Mouse (Mus musculus) forebrain, embryonic 11.5 days (tissue): ENCODE measurements at regions not wholly inside any gene's neighbourhood (a gene's known extent, or its start where the extent isn't known, plus 50 kb on each side); places are given as distances from the start of the nearest gene placed in this dataset.

Experiments
- ATAC-seq: fragments of 200-750 bp; cut with Nextera tagmentation; replicated peaks from 2 replicates; pipeline ENCODE4 v1.8.0; 2017; ENCODE audit warnings: moderate TSS enrichment; ENCODE audit not compliant: low FRiP score
- DNase-seq: peaks from one replicate; pipeline ENCODE4 v3.0.0-alpha.2; 2017; ENCODE audit warnings: low spot score
- H3K27ac ChIP-seq: fragments of 300-500 bp; sonication (generic); 2 replicates; pipeline ENCODE4 v1.5.1; 2014; ENCODE audit warnings: low read depth, low read length
- H3K27me3 ChIP-seq: fragments of 300-500 bp; sonication (generic); 2 replicates; pipeline ENCODE4 v1.6.1; 2014; ENCODE audit warnings: mild to moderate bottlenecking, low read length, mixed read lengths; ENCODE audit not compliant: control insufficient read depth, insufficient read depth
- H3K36me3 ChIP-seq: fragments of 300-500 bp; sonication (generic); 2 replicates; pipeline ENCODE4 v1.6.1; 2014; ENCODE audit warnings: mild to moderate bottlenecking, low read length, moderate library complexity, mixed read lengths; ENCODE audit not compliant: control insufficient read depth, insufficient read depth
- H3K4me1 ChIP-seq: fragments of 300-500 bp; sonication (generic); replicated peaks from 2 replicates; pipeline ENCODE4 v1.6.1; 2014; ENCODE audit warnings: low read length, mixed read lengths; ENCODE audit not compliant: control insufficient read depth, insufficient read depth
- H3K4me2 ChIP-seq: fragments of 300-500 bp; sonication (generic); 2 replicates; pipeline ENCODE4 v1.6.1; 2014; ENCODE audit warnings: low read depth, mild to moderate bottlenecking, low read length, moderate library complexity, mixed read lengths; ENCODE audit not compliant: severe bottlenecking
- H3K4me3 ChIP-seq: fragments of 300-500 bp; sonication (generic); 2 replicates; pipeline ENCODE4 v1.5.1; 2014; ENCODE audit warnings: low read depth, low read length
- H3K9ac ChIP-seq: fragments of 300-500 bp; sonication (generic); 2 replicates; pipeline ENCODE4 v1.6.1; 2014; ENCODE audit warnings: low read length
- H3K9me3 ChIP-seq: fragments of 300-500 bp; sonication (generic); 2 replicates; pipeline ENCODE4 v1.6.1; 2016; ENCODE audit warnings: low read length, mixed read lengths; ENCODE audit not compliant: control insufficient read depth
- WGBS: fragments of 180-500 bp; shearing (Covaris S2); extraction: QIAGEN DNeasy Blood & Tissue Kit; methylation state at CpG from one replicate; pipeline ENCODE4 v1.1.7; 2014; 5-methylcytosine and 5-hydroxymethylcytosine counted together

- H3K27ac ChIP-seq: no peak overlapping the region
- H3K4me3 ChIP-seq: no peak overlapping the region
- no peak overlapping the region for H3K9ac ChIP-seq
- H3K36me3 ChIP-seq: no peaks in the 10 kb centered on the region
- no peaks in the 10 kb centered on the region for H3K27me3 ChIP-seq
- 93% methylated on average over 1 of the region's 1 CpGs for WGBS
- no peak for ATAC-seq
- DNase-seq: no peak
- no peak overlapping the region for H3K4me2 ChIP-seq
- no peaks in the 10 kb centered on the region for H3K9me3 ChIP-seq
- H3K4me1 ChIP-seq: no peaks in the 10 kb centered on the region
Measured at GRCm38 (mm10) chr2:109487591-109487990, 186.9 kb upstream of the Bdnf start.

GRCm38 (mm10) chr2:109502186-109502585 lies 172.3 kb upstream of the Bdnf start:
- no peaks in the 10 kb centered on the region for H3K4me1 ChIP-seq
- no peak for DNase-seq
- no peak for ATAC-seq
- H3K27ac ChIP-seq: no peak overlapping the region
- H3K4me3 ChIP-seq: no peak overlapping the region
- no peak overlapping the region for H3K4me2 ChIP-seq
- no peak overlapping the region for H3K9ac ChIP-seq
- 77% methylated on average over 5 of the region's 5 CpGs for WGBS
- H3K27me3 ChIP-seq: no peaks in the 10 kb centered on the region
- H3K36me3 ChIP-seq: no peaks in the 10 kb centered on the region
- no peaks in the 10 kb centered on the region for H3K9me3 ChIP-seq

GRCm38 (mm10) chr2:109504906-109505305 lies 169.6 kb upstream of the Bdnf start:
- Histone ChIP-seq H3K4me1 (no peaks in the 10 kb centered on the region), H3K4me2 (no peak overlapping the region), H3K27ac (no peak overlapping the region), H3K27me3 (no peaks in the 10 kb centered on the region), H3K36me3 (no peaks in the 10 kb centered on the region), H3K9me3 (no peaks in the 10 kb centered on the region), H3K4me3 (no peak overlapping the region), H3K9ac (no peak overlapping the region)
- no peak for DNase-seq
- WGBS: 72% methylated on average over 6 of the region's 6 CpGs
- ATAC-seq: no peak

GRCm38 (mm10) chr2:109510070-109510979 lies 164.2 kb upstream of the Bdnf start:
- ATAC-seq (no peak), DNase-seq (no peak)
- H3K36me3 ChIP-seq: no peaks in the 10 kb centered on the region
- 74% methylated on average over 8 of the region's 8 CpGs for WGBS
- no peak overlapping the region for H3K4me2 ChIP-seq
- no peak overlapping the region for H3K9ac ChIP-seq
- H3K9me3 ChIP-seq: no peaks in the 10 kb centered on the region
- H3K4me3 ChIP-seq: no peak overlapping the region
- H3K4me1 ChIP-seq: no peaks in the 10 kb centered on the region
- H3K27ac ChIP-seq: no peak overlapping the region
- H3K27me3 ChIP-seq: no peaks in the 10 kb centered on the region

- no peak overlapping the region for H3K9ac ChIP-seq
- no peaks in the 10 kb centered on the region for H3K4me1 ChIP-seq
- H3K27ac ChIP-seq: no peak overlapping the region
- no peaks in the 10 kb centered on the region for H3K27me3 ChIP-seq
- H3K4me2 ChIP-seq: no peak overlapping the region
- no peak for DNase-seq
- no peak for ATAC-seq
- no peak overlapping the region for H3K4me3 ChIP-seq
- H3K9me3 ChIP-seq: no peaks in the 10 kb centered on the region
- WGBS: 85% methylated on average over 4 of the region's 4 CpGs
- no peaks in the 10 kb centered on the region for H3K36me3 ChIP-seq
Measured at GRCm38 (mm10) chr2:109511142-109511541, 163.4 kb upstream of the Bdnf start.

GRCm38 (mm10) chr2:109519261-109519660 lies 155.2 kb upstream of the Bdnf start:
- ATAC-seq (no peak), DNase-seq (no peak)
- Histone ChIP-seq H3K36me3 (no peaks in the 10 kb centered on the region), H3K9me3 (no peaks in the 10 kb centered on the region), H3K4me3 (no peak overlapping the region), H3K4me2 (no peak overlapping the region), H3K27ac (no peak overlapping the region), H3K4me1 (no peaks in the 10 kb centered on the region), H3K9ac (no peak overlapping the region), H3K27me3 (no peaks in the 10 kb centered on the region)
- 86% methylated on average over 4 of the region's 4 CpGs for WGBS

- DNase-seq (no peak), ATAC-seq (no peak)
- Histone ChIP-seq H3K9ac (no peak overlapping the region), H3K4me2 (no peak overlapping the region), H3K27ac (no peak overlapping the region), H3K4me1 (no peaks in the 10 kb centered on the region), H3K4me3 (no peak overlapping the region), H3K9me3 (no peaks in the 10 kb centered on the region), H3K27me3 (no peaks in the 10 kb centered on the region), H3K36me3 (no peaks in the 10 kb centered on the region)
- whole genome bisulfite sequencing: 72% methylated on average over 3 of the region's 3 CpGs
Measured at GRCm38 (mm10) chr2:109520471-109520870, 154.0 kb upstream of the Bdnf start.

GRCm38 (mm10) chr2:109539519-109539918 lies 135.0 kb upstream of the Bdnf start:
- no peak overlapping the region for H3K9ac ChIP-seq
- ATAC-seq (no peak), DNase-seq (no peak)
- no peak overlapping the region for H3K4me3 ChIP-seq
- H3K9me3 ChIP-seq: no peaks in the 10 kb centered on the region
- H3K27me3 ChIP-seq: no peaks in the 10 kb centered on the region
- H3K27ac ChIP-seq: no peak overlapping the region
- H3K36me3 ChIP-seq: no peaks in the 10 kb centered on the region
- H3K4me1 ChIP-seq: no peaks in the 10 kb centered on the region
- no peak overlapping the region for H3K4me2 ChIP-seq
- 76% methylated on average over 1 of the region's 1 CpGs for WGBS
